ENCODE assay signal across 8 mouse cellular contexts in genomic region chr5:53994576-53994975, GRCm38 (mm10). TPM values are rescaled to one million over a fixed set of nuclear protein-coding genes. Genes with fewer than 3 reads are reported as not detected.
DNase-seq lines count a peak whose midpoint lies in the region; ATAC-seq and TF ChIP-seq lines count a peak whose summit lies in the region.

No protein-coding gene starts in this region.

- no peak overlapping the region for H3K27ac ChIP-seq in kidney, embryonic 14.5 days (ENCODE audit: low read depth, low read length)
- no peak overlapping the region for H3K27ac ChIP-seq in kidney, adult 2 months (ENCODE audit: insufficient read depth, low read depth, low read length)
- no peak overlapping the region for H3K27ac ChIP-seq in embryonic facial prominence, embryonic 10.5 days (replicated peaks)
- no peak overlapping the region for H3K27ac ChIP-seq in intestine, embryonic 14.5 days (ENCODE audit: low read depth)
- no peak overlapping the region for H3K27ac ChIP-seq in layer of hippocampus, adult 2 months

- H3K79me2 ChIP-seq in myocyte (ENCODE audit: control insufficient read depth, insufficient read depth) = peaks cover 6% of the 10 kb centered on the region

- H3ac ChIP-seq in myocyte (ENCODE audit: control insufficient read depth, insufficient read length) = no peak overlapping the region

- no peak for TF ChIP-seq POLR2A in kidney, adult 2 months (IDR thresholded peaks at IDR 0.05; ENCODE audit: low read depth, low read length)
- TF ChIP-seq POLR2A in myocyte (IDR thresholded peaks at IDR 0.05; ENCODE audit: insufficient read length, low read depth) = no peak

- H3K4me2 ChIP-seq in kidney, embryonic 14.5 days (replicated peaks; ENCODE audit: low read depth, low read length) = peak overlapping the region; percentile 85
- H3K4me2 ChIP-seq in intestine, embryonic 14.5 days (ENCODE audit: low read length) = peak overlapping the region; percentile 97
- peak overlapping the region; percentile 35 for H3K4me2 ChIP-seq in myocyte (ENCODE audit: low read depth)

- H3K4me3 ChIP-seq in kidney, embryonic 14.5 days (ENCODE audit: low read length) = peak overlapping the region; percentile 54; the same call in 1 of the 2 replicates
- no peak overlapping the region for H3K4me3 ChIP-seq in kidney, adult 2 months (ENCODE audit: insufficient read depth, low read depth, low read length)
- peak overlapping the region; percentile 70 for H3K4me3 ChIP-seq in embryonic facial prominence, embryonic 10.5 days
- 0 out of 2 replicates have a peak overlapping the region, but pooled peaks have one; percentile 52 for H3K4me3 ChIP-seq in intestine, embryonic 14.5 days (ENCODE audit: low read depth, low read length)
- peak overlapping the region; percentile 10 for H3K4me3 ChIP-seq in myocyte
- H3K4me3 ChIP-seq in layer of hippocampus, adult 2 months = no peak overlapping the region

- H3K27me3 ChIP-seq in kidney, embryonic 14.5 days (ENCODE audit: control insufficient read depth, insufficient read depth, low read length) = no peaks in the 10 kb centered on the region
- no peaks in the 10 kb centered on the region for H3K27me3 ChIP-seq in kidney, adult 2 months (replicated peaks; ENCODE audit: control insufficient read depth, insufficient read depth, low read length)
- peaks cover 13% of the 10 kb centered on the region for H3K27me3 ChIP-seq in embryonic facial prominence, embryonic 10.5 days (replicated peaks; ENCODE audit: low read depth, poor library complexity, severe bottlenecking)
- H3K27me3 ChIP-seq in intestine, embryonic 14.5 days (replicated peaks; ENCODE audit: control insufficient read depth, insufficient read depth, low read length) = no peaks in the 10 kb centered on the region
- no peaks in the 10 kb centered on the region for H3K27me3 ChIP-seq in myocyte (ENCODE audit: control insufficient read depth, insufficient read depth, insufficient read length)

- DNase-seq in kidney, adult 2 months = no peak
- DNase-seq in embryonic facial prominence, embryonic 10.5 days (ENCODE audit: low spot score) = no peak
- no peak for DNase-seq in intestine, embryonic 14.5 days (ENCODE audit: low spot score)
- no peak for DNase-seq in spleen, postnatal 36 days (ENCODE audit: low spot score in 2 of 2)
- DNase-seq in layer of hippocampus, adult 2 months (ENCODE audit: low spot score in 2 of 2) = no peak
- no peak for DNase-seq in left cerebral cortex, postnatal 36 days (ENCODE audit: low spot score in 2 of 2)

- no peaks in the 10 kb centered on the region for H3K9me3 ChIP-seq in kidney, embryonic 14.5 days (ENCODE audit: control insufficient read depth, low read length)
- no peaks in the 10 kb centered on the region for H3K9me3 ChIP-seq in embryonic facial prominence, embryonic 10.5 days
- no peaks in the 10 kb centered on the region for H3K9me3 ChIP-seq in intestine, embryonic 14.5 days (ENCODE audit: control insufficient read depth, low read length)

- H3K9ac ChIP-seq in kidney, embryonic 14.5 days (ENCODE audit: low read depth, low read length) = 0 out of 2 replicates have a peak overlapping the region, but pooled peaks have one; percentile 60
- H3K9ac ChIP-seq in intestine, embryonic 14.5 days (ENCODE audit: low read length) = no peak overlapping the region

- 76% methylated on average over 4 of the region's 4 CpGs for WGBS in kidney, embryonic 14.5 days
- WGBS in kidney, adult 2 months = 72% methylated on average over 4 of the region's 4 CpGs
- 77% methylated on average over 4 of the region's 4 CpGs for WGBS in embryonic facial prominence, embryonic 10.5 days
- WGBS in intestine, embryonic 14.5 days = 55% methylated on average over 4 of the region's 4 CpGs

- no peak for TF ChIP-seq CTCF in kidney, adult 2 months (conservative IDR thresholded peaks at IDR 0.05; ENCODE audit: insufficient read depth, insufficient read length, low read depth, low read length)
- no peak for TF ChIP-seq CTCF in layer of hippocampus, adult 2 months (conservative IDR thresholded peaks at IDR 0.05)

- ATAC-seq in kidney, embryonic 14.5 days (ENCODE audit: low FRiP score, low TSS enrichment) = no peak
- ATAC-seq in intestine, embryonic 14.5 days (replicated peaks; ENCODE audit: low FRiP score, low TSS enrichment, low read depth) = no peak

- no peaks in the 10 kb centered on the region; the same call in 1 of the 2 replicates for H3K4me1 ChIP-seq in kidney, embryonic 14.5 days (ENCODE audit: control insufficient read depth, insufficient read depth, low read length)
- peaks cover 4% of the 10 kb centered on the region; the same call in 1 of the 2 replicates for H3K4me1 ChIP-seq in kidney, adult 2 months (ENCODE audit: control insufficient read depth, insufficient read depth, low read length)
- H3K4me1 ChIP-seq in embryonic facial prominence, embryonic 10.5 days = peaks cover 16% of the 10 kb centered on the region
- peaks cover 5% of the 10 kb centered on the region for H3K4me1 ChIP-seq in intestine, embryonic 14.5 days (replicated peaks; ENCODE audit: control insufficient read depth, insufficient read depth, low read length)

- intact Hi-C loops in left cerebral cortex, postnatal 36 days (cut with DNase I) = no loop called here

- H3K36me3 ChIP-seq in kidney, embryonic 14.5 days (ENCODE audit: control insufficient read depth, insufficient read depth, low read length) = no peaks in the 10 kb centered on the region
- H3K36me3 ChIP-seq in kidney, adult 2 months (ENCODE audit: control insufficient read depth, insufficient read depth, low read length) = no peaks in the 10 kb centered on the region
- no peaks in the 10 kb centered on the region for H3K36me3 ChIP-seq in embryonic facial prominence, embryonic 10.5 days (replicated peaks)
- H3K36me3 ChIP-seq in intestine, embryonic 14.5 days (ENCODE audit: control insufficient read depth, insufficient read depth, low read length) = no peaks in the 10 kb centered on the region
- H3K36me3 ChIP-seq in myocyte (ENCODE audit: control insufficient read depth, insufficient read depth) = no peaks in the 10 kb centered on the region

TF ChIP-seq in myocyte, 11 proteins besides CTCF, POLR2A, EP300 and RAD21:
- TF ChIP-seq TCF12 (IDR thresholded peaks at IDR 0.05; ENCODE audit: insufficient read depth, poor library complexity, severe bottlenecking) = no peak
- TF ChIP-seq E2F4 (IDR thresholded peaks at IDR 0.05; ENCODE audit: insufficient read depth) = no peak
- TF ChIP-seq MYOD1 (IDR thresholded peaks at IDR 0.05; ENCODE audit: control insufficient read depth in 1 of 3, insufficient read length in 2 of 3, low read depth in 2 of 3) = no peak
- TF ChIP-seq TCF3 (IDR thresholded peaks at IDR 0.05; ENCODE audit: insufficient read length, low read depth) = no peak
- TF ChIP-seq POLR2AphosphoS2 (IDR thresholded peaks at IDR 0.05; ENCODE audit: insufficient read length, low read depth) = no peak
- TF ChIP-seq USF1 (IDR thresholded peaks at IDR 0.05; ENCODE audit: low read depth) = no peak
- TF ChIP-seq SRF (IDR thresholded peaks at IDR 0.05; ENCODE audit: control insufficient read depth, insufficient read length, low read depth) = no peak
- no peak for TF ChIP-seq MYOG (IDR thresholded peaks at IDR 0.05; ENCODE audit: control insufficient read depth in 1 of 3, insufficient read depth in 1 of 3, insufficient read length in 2 of 3, low read depth in 2 of 3)
- no peak for TF ChIP-seq CEBPB (IDR thresholded peaks at IDR 0.05; ENCODE audit: insufficient read depth, poor library complexity, severe bottlenecking)
- no peak for TF ChIP-seq MAX (IDR thresholded peaks at IDR 0.05; ENCODE audit: low read depth)
- no peak for TF ChIP-seq REST (IDR thresholded peaks at IDR 0.05; ENCODE audit: insufficient read depth, insufficient read length)

RNA-seq across cellular contexts. Expression of gene Stim2, which starts 3.7 kb away (rescaled TPM):
- 16.5 and 26.0 TPM in 2 replicates for polyA plus RNA-seq in kidney, embryonic 14.5 days (2014; fragmentation: Nextera tagmentation; extraction: Ambion mirVana)
- polyA plus RNA-seq in kidney, adult 2 months (2012; rRNA removed) = 10.3 and 14.7 TPM in 2 replicates
- 13.9 and 14.3 TPM in 2 replicates for polyA plus RNA-seq in embryonic facial prominence, embryonic 10.5 days (2016; fragmentation: Nextera tagmentation; extraction: Ambion mirVana)
- polyA plus RNA-seq in intestine, embryonic 14.5 days (2014; fragmentation: Nextera tagmentation; extraction: Ambion mirVana) = 18.2 and 19.9 TPM in 2 replicates
- polyA plus RNA-seq in myocyte (2012; fragmentation: generic; extraction: Trizol) = 23.6 TPM
- 100 to 1,000 TPM; 168 to 172 TPM for total RNA-seq in layer of hippocampus, adult 2 months (2021)
- total RNA-seq in left cerebral cortex, postnatal 36 days (2021) = 10 to 100 TPM; 70.2 to 77.6 TPM

Comparison
In these comparisons a context has a peak if more than half of its experiments do, and no peak if none do; other contexts are left out.
1. H3K4me3 ChIP-seq: peak in kidney, embryonic 14.5 days (single experiment), embryonic facial prominence, embryonic 10.5 days (single experiment), intestine, embryonic 14.5 days (single experiment) and myocyte (single experiment); none in kidney, adult 2 months (single experiment) and layer of hippocampus, adult 2 months (single experiment).
2. H3K4me2 ChIP-seq: peak in every context shown above with its lines; median percentile 97 in intestine, embryonic 14.5 days; 85 in kidney, embryonic 14.5 days; 35 in myocyte.